Mouse (Mus musculus) stomach, embryonic 16.5 days (tissue): ENCODE measurements at regions not wholly inside any gene's neighbourhood (a gene's known extent, or its start where the extent isn't known, plus 50 kb on each side); places are given as distances from the start of the nearest gene placed in this dataset.
A peak's percentile ranks its signal among the peaks of the same experiment; 100 is the strongest.

Source experiments
- ATAC-seq: fragments of 200-750 bp; cut with Nextera tagmentation; 2 replicates; pipeline ENCODE4 v1.8.0; 2017; ENCODE audit warnings: moderate number of reproducible peaks, moderate TSS enrichment; ENCODE audit not compliant: insufficient read depth, low FRiP score
- H3K27ac ChIP-seq: fragments of 300-500 bp; sonication (generic); 2 replicates; pipeline ENCODE4 v1.5.1; 2014; ENCODE audit warnings: low read length
- H3K27me3 ChIP-seq: fragments of 300-500 bp; sonication (generic); 2 replicates; pipeline ENCODE4 v1.6.1; 2014; ENCODE audit warnings: low read length, control low read depth, mixed read lengths; ENCODE audit not compliant: control insufficient read depth, insufficient read depth
- H3K36me3 ChIP-seq: fragments of 300-500 bp; sonication (generic); 2 replicates; pipeline ENCODE4 v1.6.1; 2014; ENCODE audit warnings: low read length; ENCODE audit not compliant: control insufficient read depth, insufficient read depth
- H3K4me1 ChIP-seq: fragments of 300-500 bp; sonication (generic); 2 replicates; pipeline ENCODE4 v1.6.1; 2014; ENCODE audit warnings: low read length, control low read depth, mixed read lengths; ENCODE audit not compliant: control insufficient read depth, insufficient read depth
- H3K4me2 ChIP-seq: fragments of 300-500 bp; sonication (generic); 2 replicates; pipeline ENCODE4 v1.6.1; 2014; ENCODE audit warnings: low read depth, low read length, mixed read lengths
- H3K4me3 ChIP-seq: fragments of 300-500 bp; sonication (generic); replicated peaks from 2 replicates; pipeline ENCODE4 v1.5.1; 2014; ENCODE audit warnings: mild to moderate bottlenecking, low read length
- H3K9ac ChIP-seq: fragments of 300-500 bp; sonication (generic); 2 replicates; pipeline ENCODE4 v1.6.1; 2014; ENCODE audit warnings: low read length
- H3K9me3 ChIP-seq: fragments of 300-500 bp; sonication (generic); replicated peaks from 2 replicates; pipeline ENCODE4 v1.6.1; 2016; ENCODE audit warnings: low read length, control low read depth; ENCODE audit not compliant: control insufficient read depth
- WGBS: fragments of 180-500 bp; shearing (Covaris S2); extraction: QIAGEN DNeasy Blood & Tissue Kit; methylation state at CpG from one replicate; pipeline ENCODE4 v1.1.7; 2014; 5-methylcytosine and 5-hydroxymethylcytosine counted together

GRCm38 (mm10) chr9:68341511-68341910, 312.1 kb upstream of the Rora start:
- Histone ChIP-seq H3K4me2 (no peak overlapping the region), H3K36me3 (no peaks in the 10 kb centered on the region), H3K27me3 (no peaks in the 10 kb centered on the region), H3K4me1 (no peaks in the 10 kb centered on the region), H3K9me3 (no peaks in the 10 kb centered on the region), H3K9ac (no peak overlapping the region), H3K4me3 (no peak overlapping the region), H3K27ac (no peak overlapping the region)
- 75% methylated on average over 3 of the region's 3 CpGs for WGBS
- ATAC-seq: no peak

GRCm38 (mm10) chr9:68347426-68347825, 306.2 kb upstream of the Rora start:
- H3K4me2 ChIP-seq: no peak overlapping the region
- H3K27ac ChIP-seq: no peak overlapping the region
- peak; percentile 47; the same call in 1 of the 2 replicates for ATAC-seq
- no peaks in the 10 kb centered on the region for H3K9me3 ChIP-seq
- no peaks in the 10 kb centered on the region for H3K27me3 ChIP-seq
- H3K4me3 ChIP-seq: no peak overlapping the region
- H3K4me1 ChIP-seq: no peaks in the 10 kb centered on the region
- no peak overlapping the region for H3K9ac ChIP-seq
- no peaks in the 10 kb centered on the region for H3K36me3 ChIP-seq
- 49% methylated on average over 6 of the region's 6 CpGs for WGBS

- 79% methylated on average over 4 of the region's 4 CpGs for WGBS
- H3K4me1 ChIP-seq: no peaks in the 10 kb centered on the region
- ATAC-seq: no peak
- no peak overlapping the region for H3K27ac ChIP-seq
- H3K27me3 ChIP-seq: no peaks in the 10 kb centered on the region
- H3K4me3 ChIP-seq: no peak overlapping the region
- H3K36me3 ChIP-seq: no peaks in the 10 kb centered on the region
- H3K9me3 ChIP-seq: no peaks in the 10 kb centered on the region
- H3K4me2 ChIP-seq: no peak overlapping the region
- H3K9ac ChIP-seq: no peak overlapping the region
Observed at GRCm38 (mm10) chr9:68351466-68351865, 302.1 kb upstream of the Rora start.

GRCm38 (mm10) chr9:68354470-68354869, 299.1 kb upstream of the Rora start:
- no peaks in the 10 kb centered on the region for H3K27me3 ChIP-seq
- no peaks in the 10 kb centered on the region for H3K36me3 ChIP-seq
- no peak overlapping the region for H3K9ac ChIP-seq
- no peak overlapping the region for H3K4me2 ChIP-seq
- WGBS: 67% methylated on average over 4 of the region's 4 CpGs
- H3K4me1 ChIP-seq: no peaks in the 10 kb centered on the region
- no peak overlapping the region for H3K4me3 ChIP-seq
- no peak overlapping the region for H3K27ac ChIP-seq
- ATAC-seq: no peak
- H3K9me3 ChIP-seq: no peaks in the 10 kb centered on the region

- Histone ChIP-seq H3K4me1 (no peaks in the 10 kb centered on the region), H3K27ac (no peak overlapping the region), H3K9me3 (no peaks in the 10 kb centered on the region), H3K4me2 (no peak overlapping the region), H3K27me3 (no peaks in the 10 kb centered on the region), H3K36me3 (no peaks in the 10 kb centered on the region), H3K4me3 (no peak overlapping the region), H3K9ac (no peak overlapping the region)
- WGBS: 56% methylated on average over 4 of the region's 4 CpGs
- no peak for ATAC-seq
Observed at GRCm38 (mm10) chr9:68356078-68356477, 297.5 kb upstream of the Rora start.

- Histone ChIP-seq H3K4me1 (no peaks in the 10 kb centered on the region), H3K9ac (no peak overlapping the region), H3K27ac (no peak overlapping the region), H3K27me3 (no peaks in the 10 kb centered on the region), H3K4me3 (no peak overlapping the region), H3K4me2 (no peak overlapping the region), H3K36me3 (no peaks in the 10 kb centered on the region), H3K9me3 (no peaks in the 10 kb centered on the region)
- ATAC-seq: no peak
- 77% methylated on average over 5 of the region's 5 CpGs for WGBS
Observed at GRCm38 (mm10) chr9:68357231-68357630, 296.4 kb upstream of the Rora start.

- Histone ChIP-seq H3K36me3 (no peaks in the 10 kb centered on the region), H3K9me3 (no peaks in the 10 kb centered on the region), H3K4me3 (no peak overlapping the region), H3K4me1 (no peaks in the 10 kb centered on the region), H3K9ac (no peak overlapping the region), H3K4me2 (no peak overlapping the region), H3K27ac (no peak overlapping the region), H3K27me3 (no peaks in the 10 kb centered on the region)
- ATAC-seq: no peak
- 40% methylated on average over 3 of the region's 3 CpGs for WGBS
Observed at GRCm38 (mm10) chr9:68366973-68367372, 286.6 kb upstream of the Rora start.

- ATAC-seq: no peak
- Histone ChIP-seq H3K9me3 (no peaks in the 10 kb centered on the region), H3K4me1 (no peaks in the 10 kb centered on the region), H3K4me3 (no peak overlapping the region), H3K4me2 (no peak overlapping the region), H3K27me3 (no peaks in the 10 kb centered on the region), H3K9ac (no peak overlapping the region), H3K27ac (no peak overlapping the region), H3K36me3 (no peaks in the 10 kb centered on the region)
- WGBS: 85% methylated on average over 4 of the region's 4 CpGs
Observed at GRCm38 (mm10) chr9:68367556-68367955, 286.0 kb upstream of the Rora start.

GRCm38 (mm10) chr9:68372726-68373125, 280.9 kb upstream of the Rora start:
- Histone ChIP-seq H3K27me3 (no peaks in the 10 kb centered on the region), H3K4me3 (no peak overlapping the region), H3K36me3 (no peaks in the 10 kb centered on the region), H3K27ac (no peak overlapping the region), H3K4me2 (no peak overlapping the region), H3K9ac (no peak overlapping the region), H3K9me3 (no peaks in the 10 kb centered on the region), H3K4me1 (no peaks in the 10 kb centered on the region)
- WGBS: 72% methylated on average over 4 of the region's 4 CpGs
- ATAC-seq: no peak

GRCm38 (mm10) chr9:68376222-68376621, 277.4 kb upstream of the Rora start:
- no peak for ATAC-seq
- Histone ChIP-seq H3K4me2 (no peak overlapping the region), H3K4me1 (no peaks in the 10 kb centered on the region), H3K27ac (no peak overlapping the region), H3K9ac (no peak overlapping the region), H3K27me3 (no peaks in the 10 kb centered on the region), H3K36me3 (no peaks in the 10 kb centered on the region), H3K9me3 (no peaks in the 10 kb centered on the region), H3K4me3 (no peak overlapping the region)
- 59% methylated on average over 1 of the region's 1 CpGs for WGBS
